Mouse (Mus musculus) CH12.LX (cell line): ENCODE measurements around the gene Gdap1l1. TPM values are rescaled to one million over a fixed set of nuclear protein-coding genes. Genes with fewer than 3 reads are reported as not detected.

Experiments
- DNase-seq: peaks from one replicate; pipeline ENCODE4 v3.0.0-alpha.2; 2013; ENCODE audit errors: extremely low read depth
- H3K27ac ChIP-seq: 2 replicates; pipeline ENCODE4 v1.5.1; 2012; ENCODE audit warnings: low read depth, mild to moderate bottlenecking, control low read depth, moderate library complexity; ENCODE audit not compliant: insufficient read depth
- H3K27me3 ChIP-seq: replicated peaks from 2 replicates; pipeline ENCODE3; 2012; ENCODE audit warnings: inconsistent platforms
- H3K36me3 ChIP-seq, 2 experiments: replicated peaks in 1 of 2; 2 replicates each; pipeline versions ENCODE3 to v1.6.1; 2012; ENCODE audit warnings: inconsistent platforms in 1 of 2, low read length in 1 of 2, mild to moderate bottlenecking in 1 of 2, mixed read lengths in 1 of 2, moderate library complexity in 1 of 2; ENCODE audit not compliant: control insufficient read depth in 1 of 2, insufficient read depth in 1 of 2
- H3K4me1 ChIP-seq, 2 experiments: 2 replicates each; pipeline ENCODE4 v1.6.1; 2012; ENCODE audit warnings: inconsistent platforms in 1 of 2, moderate library complexity in 1 of 2; ENCODE audit not compliant: insufficient read depth in 2 of 2, control insufficient read depth in 1 of 2
- H3K4me2 ChIP-seq: 2 replicates; pipeline ENCODE4 v1.6.1; 2012; ENCODE audit warnings: low read depth, mild to moderate bottlenecking, control low read depth; ENCODE audit not compliant: poor library complexity, insufficient read depth, severe bottlenecking
- H3K4me3 ChIP-seq, 3 experiments: fragments of 150-350 bp in 1 of 3; sonication (generic) in 1 of 3; replicated peaks in 1 of 3; 2 replicates each; pipeline versions ENCODE3 to v1.5.1; 2011 to 2012; ENCODE audit warnings: low read depth in 2 of 3, low read length in 2 of 3, mild to moderate bottlenecking in 2 of 3, moderate library complexity in 2 of 3, control low read depth in 1 of 3, improper control_type of control experiment in 1 of 3, inconsistent platforms in 1 of 3, mixed read lengths in 1 of 3; ENCODE audit not compliant: poor library complexity in 1 of 3
- H3K79me2 ChIP-seq: replicated peaks from 2 replicates; pipeline ENCODE4 v1.6.1; 2012; ENCODE audit warnings: mild to moderate bottlenecking, moderate library complexity; ENCODE audit not compliant: control insufficient read depth, poor library complexity, insufficient read depth, severe bottlenecking; ENCODE audit errors: extremely low read depth
- H3K9ac ChIP-seq: 2 replicates; pipeline ENCODE4 v1.6.1; 2012; ENCODE audit warnings: low read depth, mild to moderate bottlenecking, control low read depth, moderate library complexity; ENCODE audit not compliant: insufficient read depth
- H3K9me3 ChIP-seq: replicated peaks from 2 replicates; pipeline ENCODE3; 2012; ENCODE audit warnings: low read length, inconsistent platforms, mixed read lengths
- BHLHE40 ChIP-seq: IDR thresholded peaks from 2 replicates; pipeline ENCODE4 v1.6.1; 2011; ENCODE audit warnings: mild to moderate bottlenecking, low read depth, low read length, improper control_type of control experiment
- CHD1 ChIP-seq: IDR thresholded peaks from 2 replicates; pipeline ENCODE4 v1.6.1; 2012; ENCODE audit warnings: low read depth, low read length, improper control_type of control experiment, inconsistent platforms
- CHD2 ChIP-seq: IDR thresholded peaks from 2 replicates; pipeline ENCODE4 v1.6.1; 2011; ENCODE audit warnings: low read length, improper control_type of control experiment
- E2F4 ChIP-seq: IDR thresholded peaks from 2 replicates; pipeline ENCODE4 v1.6.1; 2011; ENCODE audit warnings: low read depth, low read length, improper control_type of control experiment; ENCODE audit not compliant: insufficient replicate concordance
- ELF1 ChIP-seq: IDR thresholded peaks from 2 replicates; pipeline ENCODE4 v1.6.1; 2014; ENCODE audit warnings: low read depth, mild to moderate bottlenecking, inconsistent platforms, low read length, improper control_type of control experiment
- ETS1 ChIP-seq: conservative IDR thresholded peaks from 2 replicates; pipeline ENCODE4 v1.6.1; 2012; ENCODE audit warnings: low read depth, mild to moderate bottlenecking, inconsistent platforms, low read length, improper control_type of control experiment, moderate library complexity
- IRF4 ChIP-seq: IDR thresholded peaks from 2 replicates; pipeline ENCODE4 v1.6.1; 2014; ENCODE audit warnings: low read depth, mild to moderate bottlenecking, inconsistent platforms, low read length, improper control_type of control experiment
- JUN ChIP-seq: IDR thresholded peaks from 2 replicates; pipeline ENCODE4 v1.6.1; 2011; ENCODE audit warnings: low read depth, mild to moderate bottlenecking, low read length, improper control_type of control experiment, moderate library complexity; ENCODE audit not compliant: insufficient read depth
- JUND ChIP-seq: conservative IDR thresholded peaks from 2 replicates; pipeline ENCODE4 v1.6.1; 2011; ENCODE audit warnings: low read depth, low read length, improper control_type of control experiment
- KAT2A ChIP-seq: IDR thresholded peaks from 2 replicates; pipeline ENCODE4 v1.6.1; 2012; ENCODE audit warnings: low read length, improper control_type of control experiment, inconsistent platforms; ENCODE audit not compliant: insufficient replicate concordance
- MXI1 ChIP-seq: IDR thresholded peaks from 2 replicates; pipeline ENCODE4 v1.6.1; 2011; ENCODE audit warnings: mild to moderate bottlenecking, low read depth, low read length, improper control_type of control experiment
- NELFE ChIP-seq: IDR thresholded peaks from 2 replicates; pipeline ENCODE4 v1.6.1; 2011; ENCODE audit warnings: low read depth, low read length, improper control_type of control experiment
- NRF1 ChIP-seq: IDR thresholded peaks from 2 replicates; pipeline ENCODE4 v1.6.1; 2014; ENCODE audit warnings: low read depth, mild to moderate bottlenecking, inconsistent platforms, low read length, improper control_type of control experiment, moderate library complexity
- POLR2A ChIP-seq: IDR thresholded peaks from 2 replicates; pipeline ENCODE4 v1.6.1; 2011; ENCODE audit warnings: low read depth, mild to moderate bottlenecking, improper control_type of control experiment, low read length
- POLR2AphosphoS2 ChIP-seq: IDR thresholded peaks from 2 replicates; pipeline ENCODE4 v1.6.1; 2011; ENCODE audit warnings: low read depth, low read length, improper control_type of control experiment
- RAD21 ChIP-seq: IDR thresholded peaks from 2 replicates; pipeline ENCODE4 v1.6.1; 2011; ENCODE audit warnings: low read depth, mild to moderate bottlenecking, low read length, improper control_type of control experiment, moderate library complexity
- RCOR1 ChIP-seq: conservative IDR thresholded peaks from 2 replicates; pipeline ENCODE4 v1.6.1; 2012; ENCODE audit warnings: low read depth, mild to moderate bottlenecking, inconsistent platforms, low read length, improper control_type of control experiment
- SIN3A ChIP-seq: IDR thresholded peaks from 2 replicates; pipeline ENCODE4 v1.6.1; 2012; ENCODE audit warnings: low read length, improper control_type of control experiment, inconsistent platforms
- SMC3 ChIP-seq: IDR thresholded peaks from 2 replicates; pipeline ENCODE4 v1.6.1; 2011; ENCODE audit warnings: low read depth, low read length, improper control_type of control experiment
- TBP ChIP-seq: conservative IDR thresholded peaks from 2 replicates; pipeline ENCODE4 v1.6.1; 2011; ENCODE audit warnings: low read depth, low read length, improper control_type of control experiment
- TCF12 ChIP-seq: IDR thresholded peaks from 2 replicates; pipeline ENCODE4 v1.6.1; 2014; ENCODE audit warnings: low read depth, mild to moderate bottlenecking, inconsistent platforms, low read length, improper control_type of control experiment
- UBTF ChIP-seq: IDR thresholded peaks from 2 replicates; pipeline ENCODE4 v1.6.1; 2012; ENCODE audit warnings: low read depth, mild to moderate bottlenecking, inconsistent platforms, low read length, improper control_type of control experiment, moderate library complexity
- USF2 ChIP-seq: conservative IDR thresholded peaks from 2 replicates; pipeline ENCODE4 v1.6.1; 2011; ENCODE audit warnings: low read depth, low read length, improper control_type of control experiment
- ZC3H11A ChIP-seq: IDR thresholded peaks from 2 replicates; pipeline ENCODE4 v1.6.1; 2012; ENCODE audit warnings: low read depth, mild to moderate bottlenecking, inconsistent platforms, low read length, improper control_type of control experiment
- ZKSCAN1 ChIP-seq: IDR thresholded peaks from 2 replicates; pipeline ENCODE4 v1.6.1; 2012; ENCODE audit warnings: low read depth, inconsistent platforms, low read length, improper control_type of control experiment, borderline replicate concordance
- ZNF384 ChIP-seq: IDR thresholded peaks from 2 replicates; pipeline ENCODE4 v1.6.1; 2012; ENCODE audit warnings: low read depth, low read length, improper control_type of control experiment, inconsistent platforms
- dilution Hi-C: fragments of 300-500 bp; cut with MboI; formaldehyde crosslinking; loops from 2 replicates; pipeline ENCODE4 v1.14.3; 2020; ENCODE audit warnings: low sequenced_read_pairs; ENCODE audit not compliant: extremely low pct_unique_long_range_greater_than_20kb, extremely low pct_ligation_motif_present
- in situ Hi-C: fragments of 300-500 bp; cut with MboI; formaldehyde crosslinking; loops from 3 replicates; pipeline ENCODE4 v1.14.3; 2019; ENCODE audit warnings: low sequenced_read_pairs, low pct_ligation_motif_present, low pct_unique_long_range_greater_than_20kb, mixed read lengths
- polyA plus RNA-seq: library from polyadenylated mRNA; unstranded; fragments of >175 nt; gene quantifications from 2 replicates; pipeline ENCODE4 v1.2.1, GENCODE M21; 2012; ENCODE audit warnings: low read depth; ENCODE audit not compliant: insufficient read length
- total RNA-seq, 2 experiments: library from RNA; depleted of rRNA; stranded (reverse); fragments of 300-350 nt in 1 of 2; fragments of >200 nt in 1 of 2; gene quantifications; 2 replicates each; pipeline ENCODE4 v1.2.3; 2012 to 2014

Gene Gdap1l1
- total and polyA plus RNA-seq, 3 experiments = not detected

DNA sequence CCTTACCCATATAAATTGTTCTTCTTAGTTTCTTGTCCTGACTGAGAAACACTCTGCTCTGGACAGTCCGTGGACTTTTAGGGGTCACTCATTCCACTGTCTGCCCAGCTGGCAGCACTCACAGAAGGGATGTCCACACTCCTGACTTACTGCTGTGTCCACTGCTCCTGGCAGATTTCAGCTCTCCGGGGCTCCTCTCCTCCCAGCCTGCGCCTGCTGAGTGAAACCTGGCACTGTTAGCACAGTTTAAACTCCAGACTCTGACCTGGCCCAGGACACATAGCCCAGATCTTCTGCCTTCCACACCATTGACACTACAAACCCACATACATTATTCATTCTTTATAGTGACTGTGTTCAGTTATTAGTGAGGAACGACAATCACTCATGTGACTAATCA is 25.7 kb downstream of the Gdap1l1 start:
- no peaks in the 10 kb centered on the region for H3K4me1 ChIP-seq
- H3K9ac ChIP-seq = no peak overlapping the region
- peaks cover 6% of the 10 kb centered on the region for H3K27me3 ChIP-seq
- no peak overlapping the region for H3K4me2 ChIP-seq
- in situ Hi-C loops = no loop called here
- no peak overlapping the region for H3K27ac ChIP-seq
- no peak for TF ChIP-seq SIN3A
- no peak for TF ChIP-seq ZNF384
- TF ChIP-seq ETS1 = no peak
- TF ChIP-seq MXI1 = no peak
- no peak for TF ChIP-seq POLR2AphosphoS2
- no peak for TF ChIP-seq USF2
- no peak for TF ChIP-seq NELFE
- TF ChIP-seq E2F4 = no peak
- TF ChIP-seq IRF4 = no peak
- no peak for TF ChIP-seq SMC3
- TF ChIP-seq, all 38 proteins: peak for 0
- no peak overlapping the region for H3K4me3 ChIP-seq
- peaks cover 6 to 31% of the 10 kb centered on the region in 2 experiments for H3K36me3 ChIP-seq
- no peaks in the 10 kb centered on the region for H3K79me2 ChIP-seq
- dilution Hi-C loops = no loop called here
- DNase-seq = no peak
- no peaks in the 10 kb centered on the region for H3K9me3 ChIP-seq

DNA sequence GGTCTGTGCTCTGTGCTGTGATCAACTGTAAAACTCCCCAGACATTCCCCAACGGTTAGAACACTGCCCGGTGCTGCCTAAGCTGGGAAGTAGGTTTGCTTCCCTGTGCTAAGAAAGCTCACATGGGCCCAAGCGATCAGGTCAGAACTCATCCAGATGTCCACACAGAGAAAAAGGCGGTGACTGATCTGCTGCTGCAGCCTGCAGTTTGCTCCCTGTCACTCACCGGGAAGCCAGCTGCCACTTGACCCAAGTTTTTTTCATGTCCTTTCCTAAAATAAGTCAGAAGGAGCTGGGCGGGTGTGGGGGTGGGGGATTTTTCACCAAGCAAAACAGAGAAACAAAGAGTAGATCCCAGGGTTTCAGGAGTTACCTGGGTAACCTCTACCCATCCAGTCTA is 26.3 kb downstream of the Gdap1l1 start:
- H3K79me2 ChIP-seq = no peaks in the 10 kb centered on the region
- H3K4me3 ChIP-seq = no peak overlapping the region
- no peak overlapping the region for H3K9ac ChIP-seq
- no peak overlapping the region for H3K4me2 ChIP-seq
- TF ChIP-seq BHLHE40 (no peak), ZKSCAN1 (no peak), UBTF (no peak), MXI1 (no peak), ETS1 (no peak), JUND (no peak), ZNF384 (no peak), RAD21 (no peak), KAT2A (no peak), TBP (no peak), ZC3H11A (no peak), ELF1 (no peak), JUN (no peak), RCOR1 (no peak), TCF12 (no peak), CHD2 (no peak), POLR2A (no peak), CHD1 (no peak), NELFE (no peak), NRF1 (no peak)
- in situ Hi-C loops = no loop called here
- peaks cover 2% of the 10 kb centered on the region for H3K27me3 ChIP-seq
- no peak for DNase-seq
- dilution Hi-C loops = no loop called here
- no peaks in the 10 kb centered on the region for H3K9me3 ChIP-seq
- H3K36me3 ChIP-seq = peaks cover 7 to 37% of the 10 kb centered on the region in 2 experiments
- H3K4me1 ChIP-seq = no peaks in the 10 kb centered on the region
- H3K27ac ChIP-seq = no peak overlapping the region
